Mouse (Mus musculus) forebrain, embryonic 14.5 days (tissue): ENCODE measurements around the gene Mipep. TPM values are rescaled to one million over a fixed set of nuclear protein-coding genes. Genes with fewer than 3 reads are reported as not detected.

Experiments used
- ATAC-seq: fragments of 200-750 bp; cut with Nextera tagmentation; 2 replicates; pipeline ENCODE4 v1.8.0; 2017; ENCODE audit warnings: mild to moderate bottlenecking, moderate library complexity
- DNase-seq: peaks from one replicate; pipeline ENCODE4 v3.0.0-alpha.2; 2015; ENCODE audit warnings: low spot score
- H3K27ac ChIP-seq: fragments of 300-500 bp; sonication (generic); 2 replicates; pipeline ENCODE4 v1.5.1; 2014; ENCODE audit warnings: low read depth, mild to moderate bottlenecking, control low read depth, low read length, moderate library complexity
- H3K27me3 ChIP-seq: fragments of 300-500 bp; sonication (generic); replicated peaks from 2 replicates; pipeline ENCODE4 v1.6.1; 2014; ENCODE audit warnings: low read length, control low read depth, mixed read lengths; ENCODE audit not compliant: control insufficient read depth, insufficient read depth
- H3K36me3 ChIP-seq: fragments of 300-500 bp; sonication (generic); 2 replicates; pipeline ENCODE4 v1.6.1; 2014; ENCODE audit warnings: low read length, control low read depth; ENCODE audit not compliant: control insufficient read depth, insufficient read depth
- H3K4me1 ChIP-seq: fragments of 300-500 bp; sonication (generic); 2 replicates; pipeline ENCODE4 v1.6.1; 2014; ENCODE audit warnings: antibody characterized with exemption, low read length, control low read depth; ENCODE audit not compliant: control insufficient read depth, insufficient read depth
- H3K4me2 ChIP-seq: fragments of 300-500 bp; sonication (generic); 2 replicates; pipeline ENCODE4 v1.6.1; 2014; ENCODE audit warnings: mild to moderate bottlenecking, control low read depth, low read length
- H3K4me3 ChIP-seq: fragments of 300-500 bp; sonication (generic); 2 replicates; pipeline ENCODE4 v1.5.1; 2014; ENCODE audit warnings: low read depth, low read length, control low read depth
- H3K9ac ChIP-seq: fragments of 300-500 bp; sonication (generic); 2 replicates; pipeline ENCODE4 v1.6.1; 2014; ENCODE audit warnings: mild to moderate bottlenecking, low read length, control low read depth, moderate library complexity
- H3K9me3 ChIP-seq: fragments of 300-500 bp; sonication (generic); replicated peaks from 2 replicates; pipeline ENCODE4 v1.6.1; 2016; ENCODE audit warnings: low read length, control low read depth, mixed read lengths; ENCODE audit not compliant: control insufficient read depth
- WGBS: fragments of 180-500 bp; shearing (Covaris S2); extraction: QIAGEN DNeasy Blood & Tissue Kit; methylation state at CpG from one replicate; pipeline ENCODE4 v1.1.7; 2014; 5-methylcytosine and 5-hydroxymethylcytosine counted together
- polyA plus RNA-seq: library from polyadenylated mRNA; unstranded; fragments of >200 nt; fragmentation: Nextera tagmentation; extraction: Ambion mirVana; gene quantifications from 2 replicates; pipeline ENCODE4 v1.2.1, GENCODE M21; 2014

Gene Mipep
- polyA plus RNA-seq, 1 experiment from 2014 or later: 22.9 TPM

DNA sequence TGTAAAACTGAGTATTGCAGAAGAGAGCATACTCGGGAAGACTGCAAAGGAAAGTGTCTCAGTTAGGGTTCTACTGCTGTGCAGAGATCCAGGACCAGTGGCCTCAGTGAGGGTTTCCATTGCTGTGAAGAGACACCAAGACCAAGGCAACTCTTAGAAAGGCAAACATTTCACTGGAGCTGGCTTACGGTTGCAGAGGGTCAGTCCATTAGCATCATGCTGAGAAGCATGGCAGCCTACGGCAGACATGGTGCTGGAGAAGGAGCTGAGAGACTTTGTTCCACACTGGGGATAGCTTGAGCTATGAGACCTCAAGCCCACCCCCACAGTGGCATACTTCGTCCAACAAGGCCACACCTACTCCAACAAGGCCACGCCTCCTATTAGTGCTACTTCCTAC lies 67.3 kb downstream of the Mipep start:
- Histone ChIP-seq H3K9me3 (no peaks in the 10 kb centered on the region), H3K9ac (no peak overlapping the region), H3K4me3 (no peak overlapping the region), H3K4me1 (no peaks in the 10 kb centered on the region), H3K36me3 (peaks cover 21% of the 10 kb centered on the region), H3K27ac (no peak overlapping the region), H3K27me3 (no peaks in the 10 kb centered on the region), H3K4me2 (no peak overlapping the region)
- DNase-seq (no peak), ATAC-seq (no peak)
- WGBS: 91% methylated on average over 5 of the region's 5 CpGs

DNA sequence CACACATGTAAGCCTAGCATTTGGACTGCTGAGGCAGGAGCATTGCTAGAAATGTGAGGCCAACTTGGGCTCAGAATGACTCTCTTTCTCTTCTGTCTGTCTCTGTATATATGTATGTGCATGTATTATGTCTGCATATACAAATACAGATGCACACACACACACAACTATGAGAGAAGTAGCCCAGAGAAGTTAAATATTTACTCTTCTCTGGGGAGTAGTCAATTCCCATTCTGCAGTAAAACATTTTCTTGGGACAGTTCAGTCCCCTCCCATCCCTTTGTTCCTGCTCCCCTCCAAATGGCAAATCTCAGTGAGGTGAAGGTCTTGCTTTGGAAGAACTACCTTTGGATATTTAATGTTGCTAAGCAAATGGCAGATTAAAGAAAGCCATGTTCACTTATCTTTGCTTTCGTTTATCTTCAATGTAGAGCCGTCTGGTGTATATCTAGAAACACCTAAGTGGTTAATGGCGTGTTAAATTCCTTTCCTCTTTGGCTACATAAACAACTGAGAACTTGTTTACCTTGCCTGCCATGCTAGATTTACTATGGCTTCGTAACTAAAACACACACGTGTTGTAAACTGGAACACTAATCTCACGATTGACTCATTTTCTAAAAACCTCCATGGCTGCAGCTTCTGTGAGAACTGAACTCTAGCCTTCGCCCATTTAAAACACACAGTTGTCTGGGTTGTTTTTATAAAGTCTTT lies 72.0 kb downstream of the Mipep start:
- Histone ChIP-seq H3K27ac (no peak overlapping the region), H3K9ac (no peak overlapping the region), H3K4me2 (no peak overlapping the region), H3K4me1 (no peaks in the 10 kb centered on the region), H3K36me3 (peaks cover 5% of the 10 kb centered on the region; the same call in 1 of the 2 replicates), H3K4me3 (no peak overlapping the region), H3K27me3 (no peaks in the 10 kb centered on the region), H3K9me3 (no peaks in the 10 kb centered on the region)
- 91% methylated on average over 7 of the region's 7 CpGs for WGBS
- ATAC-seq (no peak), DNase-seq (no peak)

DNA sequence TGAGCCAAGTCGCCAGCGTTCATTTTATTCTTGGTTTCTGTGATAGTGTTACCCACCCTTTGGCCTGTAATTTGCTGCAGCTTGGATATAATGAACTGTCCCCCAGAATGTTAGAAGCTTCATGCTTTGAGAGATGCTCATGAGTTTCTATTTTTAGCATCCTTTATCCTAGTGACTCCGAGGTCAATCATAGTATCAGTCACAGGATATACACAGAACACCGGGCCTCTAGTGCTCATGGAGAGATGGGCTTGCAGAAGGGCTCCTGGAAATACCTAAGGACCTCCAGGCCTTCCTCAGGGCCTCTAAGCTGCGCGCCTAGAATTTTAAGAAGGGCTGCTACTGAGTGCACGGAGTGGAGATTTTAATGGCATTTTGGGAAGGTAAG lies 72.5 kb downstream of the Mipep start:
- DNase-seq (no peak), ATAC-seq (no peak)
- Histone ChIP-seq H3K27ac (no peak overlapping the region), H3K36me3 (no peaks in the 10 kb centered on the region; the same call in 1 of the 2 replicates), H3K9ac (no peak overlapping the region), H3K4me2 (no peak overlapping the region), H3K9me3 (no peaks in the 10 kb centered on the region), H3K4me3 (no peak overlapping the region), H3K27me3 (no peaks in the 10 kb centered on the region), H3K4me1 (no peaks in the 10 kb centered on the region)
- 87% methylated on average over 7 of the region's 7 CpGs for WGBS

DNA sequence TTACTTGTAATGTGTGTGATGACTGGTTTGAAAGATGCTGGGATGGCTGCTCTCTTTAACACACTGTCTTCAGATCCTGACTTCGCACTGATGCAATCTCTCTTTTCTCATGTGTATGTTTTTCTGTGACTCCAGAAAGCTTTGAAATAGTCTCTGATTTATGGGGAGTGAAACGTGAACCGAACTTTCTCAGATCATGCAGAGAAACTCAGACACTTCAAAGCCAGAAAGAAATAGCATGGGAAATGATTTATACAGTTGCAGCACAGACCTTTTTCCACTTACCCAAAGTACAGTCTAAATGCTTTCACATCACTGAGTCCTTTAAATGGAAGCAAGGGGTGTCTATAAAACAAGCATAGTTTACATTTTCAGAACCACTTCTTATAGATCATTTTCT lies 79.0 kb downstream of the Mipep start:
- WGBS: 98% methylated on average over 3 of the region's 3 CpGs
- no peaks in the 10 kb centered on the region for H3K27me3 ChIP-seq

DNA sequence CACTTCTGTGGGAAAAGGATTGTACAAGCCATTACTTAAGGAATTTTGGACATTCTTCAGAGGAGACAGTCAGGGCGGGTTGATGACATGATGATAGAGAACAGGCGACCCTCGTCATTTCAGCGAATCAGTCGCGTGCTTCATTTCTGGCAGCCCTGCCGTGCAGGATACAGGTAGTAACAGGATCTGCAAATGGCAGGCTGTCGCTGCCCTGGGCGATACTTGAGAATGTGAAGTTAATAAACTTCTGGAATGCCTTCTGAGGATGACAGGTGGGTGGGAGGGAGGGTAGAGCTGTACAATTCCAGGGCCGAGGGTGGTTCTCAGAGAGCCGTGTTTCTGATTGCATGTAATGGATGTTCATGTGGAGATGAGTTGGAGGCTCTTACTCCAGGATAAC lies 82.0 kb downstream of the Mipep start:
- WGBS: 88% methylated on average over 11 of the region's 11 CpGs
- H3K9ac ChIP-seq: no peak overlapping the region
- H3K9me3 ChIP-seq: no peaks in the 10 kb centered on the region
- no peaks in the 10 kb centered on the region; the same call in 1 of the 2 replicates for H3K36me3 ChIP-seq
- DNase-seq: no peak
- no peak for ATAC-seq
- H3K27me3 ChIP-seq: no peaks in the 10 kb centered on the region
- no peaks in the 10 kb centered on the region for H3K4me1 ChIP-seq
- no peak overlapping the region for H3K4me3 ChIP-seq
- no peak overlapping the region for H3K27ac ChIP-seq
- H3K4me2 ChIP-seq: no peak overlapping the region

More for the DNA sequence above, 79.0 kb downstream of the Mipep start:
- Histone ChIP-seq H3K4me3 (no peak overlapping the region), H3K36me3 (no peaks in the 10 kb centered on the region; the same call in 1 of the 2 replicates), H3K4me1 (no peaks in the 10 kb centered on the region), H3K4me2 (no peak overlapping the region), H3K27ac (no peak overlapping the region), H3K9ac (no peak overlapping the region), H3K9me3 (no peaks in the 10 kb centered on the region)
- ATAC-seq (no peak), DNase-seq (no peak)

DNA sequence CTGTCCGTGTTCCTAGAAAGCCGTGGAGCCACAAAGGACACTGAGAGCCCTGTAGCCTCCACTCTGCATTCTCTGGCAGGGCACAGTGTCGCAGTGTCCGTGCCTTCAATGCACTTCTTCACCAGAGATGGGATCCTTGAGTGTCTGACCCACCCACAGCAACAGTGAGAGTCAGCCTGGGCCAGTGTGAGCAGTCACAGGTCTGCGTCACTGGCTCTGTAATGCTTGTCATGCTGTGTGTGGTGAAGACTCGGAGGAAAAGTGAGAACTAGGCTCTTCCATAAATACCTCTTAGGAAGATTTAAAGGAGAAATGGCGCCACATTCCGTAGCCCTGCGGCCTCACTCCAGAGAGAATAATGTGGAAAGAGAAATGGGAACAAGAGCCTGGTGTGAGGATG lies 84.0 kb downstream of the Mipep start:
- DNase-seq (no peak), ATAC-seq (no peak)
- 22% methylated on average over 9 of the region's 9 CpGs for WGBS
- H3K4me2 ChIP-seq: no peak overlapping the region
- H3K27ac ChIP-seq: no peak overlapping the region
- H3K4me3 ChIP-seq: no peak overlapping the region
- H3K4me1 ChIP-seq: no peaks in the 10 kb centered on the region
- H3K9ac ChIP-seq: no peak overlapping the region
- H3K27me3 ChIP-seq: no peaks in the 10 kb centered on the region
- no peaks in the 10 kb centered on the region for H3K9me3 ChIP-seq
- no peaks in the 10 kb centered on the region; the same call in 1 of the 2 replicates for H3K36me3 ChIP-seq

DNA sequence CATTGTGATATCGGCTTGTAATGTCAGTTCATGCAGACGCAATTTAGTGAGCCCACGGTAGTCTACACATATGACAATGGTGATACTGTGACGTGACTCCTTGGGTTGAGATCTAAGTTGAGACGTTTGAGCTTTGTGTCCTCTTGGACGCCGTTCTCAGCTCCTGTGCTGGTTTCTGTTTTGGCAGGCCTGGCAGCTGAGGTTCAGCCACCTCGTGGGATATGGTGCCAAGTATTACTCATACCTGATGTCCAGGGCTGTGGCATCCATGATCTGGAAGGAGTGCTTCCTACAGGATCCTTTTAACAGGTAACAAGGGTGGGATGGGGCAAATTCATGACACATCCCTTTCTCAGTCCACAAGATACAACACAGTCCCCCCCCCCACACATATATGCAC lies 87.5 kb downstream of the Mipep start:
- no peak overlapping the region for H3K4me2 ChIP-seq
- ATAC-seq: no peak
- no peaks in the 10 kb centered on the region for H3K4me1 ChIP-seq
- no peak overlapping the region for H3K27ac ChIP-seq
- no peaks in the 10 kb centered on the region for H3K9me3 ChIP-seq
- 92% methylated on average over 8 of the region's 8 CpGs for WGBS
- H3K27me3 ChIP-seq: no peaks in the 10 kb centered on the region
- no peak overlapping the region for H3K9ac ChIP-seq
- DNase-seq: no peak
- no peaks in the 10 kb centered on the region for H3K36me3 ChIP-seq
- H3K4me3 ChIP-seq: no peak overlapping the region

DNA sequence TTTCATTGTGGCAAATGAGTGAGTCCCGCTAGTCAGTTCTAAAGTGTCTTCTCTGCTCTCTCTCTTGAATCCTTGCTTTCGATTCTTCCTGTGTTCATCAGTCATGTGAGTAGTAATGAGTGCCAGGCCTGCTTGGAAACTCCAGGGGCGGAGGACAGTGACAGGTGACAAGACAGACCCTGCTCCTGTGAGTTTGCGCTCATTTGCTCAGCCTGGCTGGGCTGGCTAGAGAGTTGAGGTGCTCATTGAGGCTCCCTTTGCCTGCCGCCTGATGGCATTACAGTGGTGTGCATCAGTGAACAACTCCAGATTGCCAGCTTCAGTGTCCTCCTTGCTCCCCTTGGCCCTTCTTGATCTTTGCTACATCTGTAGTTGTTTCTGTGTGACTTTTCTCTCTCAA lies 97.7 kb downstream of the Mipep start:
- Histone ChIP-seq H3K9ac (no peak overlapping the region), H3K9me3 (no peaks in the 10 kb centered on the region), H3K4me2 (no peak overlapping the region), H3K4me3 (no peak overlapping the region), H3K27ac (no peak overlapping the region), H3K4me1 (no peaks in the 10 kb centered on the region), H3K27me3 (no peaks in the 10 kb centered on the region), H3K36me3 (no peaks in the 10 kb centered on the region)
- WGBS: 89% methylated on average over 5 of the region's 5 CpGs
- ATAC-seq (no peak), DNase-seq (no peak)

DNA sequence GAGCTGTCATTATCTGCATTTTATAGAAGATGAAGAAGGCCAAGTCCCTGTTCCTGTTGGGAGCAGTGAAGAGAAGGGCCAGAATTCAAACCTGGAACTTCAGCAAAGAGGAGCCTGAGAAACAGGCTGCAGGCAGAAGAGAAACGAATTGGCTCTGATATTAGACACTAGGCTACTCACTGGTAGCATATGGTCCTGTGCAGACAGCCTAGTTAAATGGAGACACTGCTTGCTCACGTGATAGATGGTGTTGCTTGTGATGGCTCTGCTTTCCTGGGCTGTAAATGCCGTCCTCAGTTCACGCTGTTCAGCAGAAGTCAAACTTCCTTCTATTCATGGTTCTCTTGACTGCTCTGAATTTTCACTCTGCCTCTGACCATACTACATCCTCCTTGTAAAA lies 98.3 kb downstream of the Mipep start:
- H3K36me3 ChIP-seq: no peaks in the 10 kb centered on the region
- no peak overlapping the region for H3K9ac ChIP-seq
- WGBS: 93% methylated on average over 4 of the region's 4 CpGs
- H3K4me1 ChIP-seq: no peaks in the 10 kb centered on the region
- ATAC-seq (no peak), DNase-seq (no peak)
- no peak overlapping the region for H3K4me2 ChIP-seq
- no peaks in the 10 kb centered on the region for H3K27me3 ChIP-seq
- H3K4me3 ChIP-seq: no peak overlapping the region
- H3K9me3 ChIP-seq: no peaks in the 10 kb centered on the region
- no peak overlapping the region for H3K27ac ChIP-seq
